Mouse (Mus musculus) hindbrain, embryonic 14.5 days (tissue): ENCODE data around the gene Cdc42. TPM values are rescaled to one million over a fixed set of nuclear protein-coding genes. Genes with fewer than 3 reads are reported as not detected.

Experiments
- ATAC-seq: fragments of 200-750 bp; cut with Nextera tagmentation; 2 replicates; pipeline ENCODE4 v1.8.0; 2017; ENCODE audit warnings: moderate number of reproducible peaks, mild to moderate bottlenecking, moderate TSS enrichment, moderate library complexity; ENCODE audit not compliant: low FRiP score
- DNase-seq: peaks from one replicate; pipeline ENCODE4 v3.0.0-alpha.2; 2015; ENCODE audit warnings: low spot score
- H3K27ac ChIP-seq: fragments of 300-500 bp; sonication (generic); 2 replicates; pipeline ENCODE4 v1.5.1; 2014; ENCODE audit warnings: mild to moderate bottlenecking, moderate library complexity
- H3K27me3 ChIP-seq: fragments of 300-500 bp; sonication (generic); 2 replicates; pipeline ENCODE4 v1.6.1; 2014; ENCODE audit warnings: mild to moderate bottlenecking, low read length, mixed read lengths; ENCODE audit not compliant: control insufficient read depth, insufficient read depth
- H3K36me3 ChIP-seq: fragments of 300-500 bp; sonication (generic); replicated peaks from 2 replicates; pipeline ENCODE4 v1.6.1; 2014; ENCODE audit not compliant: control insufficient read depth, insufficient read depth
- H3K4me1 ChIP-seq: fragments of 300-500 bp; sonication (generic); replicated peaks from 2 replicates; pipeline ENCODE4 v1.6.1; 2014; ENCODE audit warnings: antibody characterized with exemption, low read length, mixed read lengths; ENCODE audit not compliant: control insufficient read depth, insufficient read depth
- H3K4me2 ChIP-seq: fragments of 300-500 bp; sonication (generic); replicated peaks from 2 replicates; pipeline ENCODE4 v1.6.1; 2014; ENCODE audit warnings: mild to moderate bottlenecking, moderate library complexity
- H3K4me3 ChIP-seq: fragments of 300-500 bp; sonication (generic); replicated peaks from 2 replicates; pipeline ENCODE4 v1.5.1; 2014; ENCODE audit warnings: mild to moderate bottlenecking, low read length
- H3K9ac ChIP-seq: fragments of 300-500 bp; sonication (generic); 2 replicates; pipeline ENCODE4 v1.6.1; 2014
- H3K9me3 ChIP-seq: fragments of 300-500 bp; sonication (generic); 2 replicates; pipeline ENCODE4 v1.6.1; 2016; ENCODE audit warnings: low read length; ENCODE audit not compliant: control insufficient read depth
- WGBS: fragments of 180-500 bp; shearing (Covaris S2); extraction: QIAGEN DNeasy Blood & Tissue Kit; methylation state at CpG from one replicate; pipeline ENCODE4 v1.1.7; 2014; 5-methylcytosine and 5-hydroxymethylcytosine counted together
- polyA plus RNA-seq: library from polyadenylated mRNA; unstranded; fragments of >200 nt; fragmentation: Nextera tagmentation; extraction: Ambion mirVana; gene quantifications from 2 replicates; pipeline ENCODE4 v1.2.1, GENCODE M21; 2014

The Cdc42 gene
- polyA plus RNA-seq, 1 experiment from 2014 or later, result 1,007 TPM

DNA sequence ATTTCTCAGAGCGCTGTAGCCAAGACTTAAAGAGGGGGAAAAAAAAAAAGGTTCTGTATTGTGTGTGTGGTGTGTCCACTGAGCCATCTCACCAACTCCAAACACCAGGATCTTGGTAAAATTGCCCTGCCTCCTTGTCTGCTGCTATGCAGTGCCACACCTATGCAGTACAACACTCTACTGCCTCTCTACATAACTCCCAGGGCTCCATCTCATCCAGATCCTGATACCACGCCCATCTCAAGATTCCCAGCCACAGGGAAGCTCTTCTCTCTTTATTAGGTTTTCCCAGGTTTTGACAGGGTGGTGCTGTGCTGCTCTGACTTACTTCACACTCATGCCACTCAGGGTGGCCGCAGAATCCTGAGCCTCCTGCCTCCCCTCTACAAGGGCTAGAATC lies 3.5 kb upstream of the Cdc42 start:
- DNase-seq (no peak), ATAC-seq (no peak)
- Histone ChIP-seq H3K27ac (no peak overlapping the region), H3K27me3 (no peaks in the 10 kb centered on the region), H3K36me3 (no peaks in the 10 kb centered on the region), H3K9me3 (no peaks in the 10 kb centered on the region), H3K4me2 (no peak overlapping the region), H3K4me3 (no peak overlapping the region), H3K4me1 (peaks cover 5% of the 10 kb centered on the region), H3K9ac (no peak overlapping the region)
- 74% methylated on average over 3 of the region's 3 CpGs for WGBS

DNA sequence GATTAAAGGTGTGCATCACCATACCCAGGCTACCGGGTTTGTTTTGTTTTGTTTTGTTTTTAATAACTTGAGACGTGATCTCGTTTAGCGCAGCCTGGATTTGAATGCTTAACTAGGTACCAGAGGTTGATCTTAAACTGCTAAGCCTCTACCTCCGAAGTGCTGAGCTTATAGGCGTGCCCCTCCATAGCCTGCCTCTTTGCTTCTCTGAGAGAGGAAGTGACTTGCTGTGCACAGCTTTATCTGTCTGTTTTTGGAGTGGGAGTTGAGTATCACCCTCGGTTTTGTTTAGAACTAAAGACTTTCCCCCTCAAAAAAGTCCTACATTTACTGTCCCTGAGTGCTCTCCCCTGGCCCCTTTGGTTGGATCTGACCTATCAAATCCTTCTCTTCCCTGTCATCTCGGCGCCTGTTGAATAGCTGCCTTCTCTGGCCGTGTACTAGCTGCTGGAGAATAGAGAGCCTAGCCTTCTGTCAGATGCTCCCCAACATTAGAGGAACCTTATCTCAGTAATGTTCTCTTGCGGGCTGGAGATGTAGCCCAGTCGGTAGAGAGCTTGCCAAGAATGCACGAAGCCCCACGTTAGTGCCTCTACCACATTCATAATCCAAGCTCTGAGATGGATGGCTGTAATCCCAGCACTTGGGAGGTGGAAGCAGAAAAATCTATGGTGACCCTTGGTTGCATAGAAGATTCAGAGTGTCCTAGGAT lies 927 bp upstream of the Cdc42 start:
- Histone ChIP-seq H3K27ac (no peak overlapping the region), H3K36me3 (no peaks in the 10 kb centered on the region), H3K4me2 (peak overlapping the region; percentile 40), H3K9ac (no peak overlapping the region), H3K9me3 (no peaks in the 10 kb centered on the region), H3K4me3 (0 out of 2 replicates have a peak overlapping the region, but pooled peaks have one; percentile 100), H3K27me3 (no peaks in the 10 kb centered on the region), H3K4me1 (peaks cover 30% of the 10 kb centered on the region)
- no peak for ATAC-seq
- 64% methylated on average over 14 of the region's 14 CpGs for WGBS
- DNase-seq, result no peak

DNA sequence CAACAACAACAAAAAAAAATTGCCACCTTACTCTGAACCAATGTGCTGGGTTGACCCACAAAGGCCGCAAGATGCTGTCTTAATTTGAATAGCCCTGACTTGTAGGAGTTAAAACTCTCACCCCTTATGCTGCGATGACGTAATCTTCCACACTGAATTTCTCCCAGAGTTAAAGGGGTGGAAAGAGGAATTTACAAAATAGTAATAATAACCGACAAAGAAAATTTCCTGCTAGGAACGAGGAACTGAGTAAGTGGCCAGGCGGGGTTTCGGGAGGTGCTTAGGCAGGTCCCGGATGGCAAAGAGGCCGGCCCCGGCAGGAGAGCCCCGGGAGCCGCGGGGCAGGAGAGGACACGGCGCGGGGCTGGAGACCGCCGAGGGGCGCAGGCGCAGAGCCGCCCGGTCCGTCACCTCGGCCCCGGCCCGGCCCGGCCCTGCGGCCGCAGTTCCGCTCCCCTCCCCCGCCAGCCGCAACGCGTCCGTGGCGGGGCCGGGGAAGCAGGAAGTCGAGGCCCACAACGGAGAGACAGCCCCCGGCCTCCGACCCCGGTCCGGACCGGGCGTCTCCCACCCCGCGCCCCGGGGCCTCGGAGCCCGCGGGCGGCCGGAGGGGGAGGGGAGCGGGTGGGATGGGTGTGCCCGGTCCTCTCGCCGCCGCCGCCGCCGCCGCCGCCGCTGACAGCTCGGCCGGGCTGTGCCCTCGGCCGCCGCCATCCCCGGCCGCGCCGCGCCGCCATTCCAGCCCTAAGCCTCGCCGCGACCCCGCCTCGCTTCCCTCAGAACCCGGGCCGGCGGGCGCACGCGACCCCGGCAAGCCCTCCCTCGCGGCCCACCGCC lies 628 bp downstream of the Cdc42 start:
- Histone ChIP-seq H3K4me3 (peak overlapping the region; percentile 100), H3K4me1 (peaks cover 42% of the 10 kb centered on the region), H3K36me3 (no peaks in the 10 kb centered on the region), H3K27ac (peak overlapping the region; percentile 98), H3K27me3 (no peaks in the 10 kb centered on the region), H3K9ac (peak overlapping the region; percentile 100), H3K9me3 (no peaks in the 10 kb centered on the region), H3K4me2 (peak overlapping the region; percentile 90)
- under 1% methylated on average over 48 of the region's 90 CpGs for WGBS
- ATAC-seq (peak; percentile 54), DNase-seq (peak; percentile 51)

DNA sequence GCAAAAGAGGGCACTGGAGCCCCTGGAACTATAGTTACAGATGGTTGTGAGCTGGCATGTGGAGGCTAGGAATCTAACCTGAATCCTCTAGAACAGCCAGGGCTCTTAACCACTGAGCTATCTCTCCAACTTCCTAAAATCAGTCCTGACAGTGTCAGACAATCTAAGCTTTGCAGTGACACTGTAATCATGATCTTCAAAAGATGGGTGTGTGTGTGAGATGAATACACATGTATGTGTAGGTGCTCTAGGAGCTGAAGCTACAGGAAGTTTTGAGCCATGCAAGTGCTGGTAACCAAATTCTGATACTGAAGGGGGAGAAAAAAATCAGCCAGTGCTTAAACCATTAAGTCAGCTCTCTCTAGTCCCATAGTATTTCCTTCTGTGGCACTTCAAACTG lies 6.9 kb downstream of the Cdc42 start:
- Histone ChIP-seq H3K9me3 (no peaks in the 10 kb centered on the region), H3K4me1 (peaks cover 39% of the 10 kb centered on the region), H3K9ac (no peak overlapping the region), H3K4me2 (no peak overlapping the region), H3K4me3 (no peak overlapping the region), H3K27me3 (no peaks in the 10 kb centered on the region), H3K27ac (no peak overlapping the region), H3K36me3 (peaks cover 3% of the 10 kb centered on the region; the same call in 1 of the 2 replicates)
- no peak for ATAC-seq
- no peak for DNase-seq

DNA sequence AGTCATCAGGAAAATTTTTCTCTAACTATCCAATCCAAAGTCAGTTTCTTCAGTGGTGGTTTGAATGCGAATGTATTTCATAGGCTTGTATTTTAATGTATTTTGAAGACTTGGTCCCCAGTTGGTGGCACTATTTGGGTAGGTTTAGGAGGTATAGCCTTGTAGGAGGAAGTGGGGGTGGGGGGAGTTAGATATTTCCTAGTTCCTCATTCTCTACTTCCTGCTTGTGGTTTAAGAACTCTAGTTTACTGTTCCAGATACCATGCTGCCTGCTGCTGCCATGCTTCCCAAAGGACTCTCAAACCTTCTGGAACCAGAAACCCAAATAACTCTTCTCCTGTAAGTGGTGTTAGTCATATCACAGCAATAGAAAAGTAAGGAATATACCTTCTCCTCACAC lies 11.7 kb downstream of the Cdc42 start:
- WGBS, result 93% methylated on average over 1 of the region's 1 CpGs
- Histone ChIP-seq H3K9ac (no peak overlapping the region), H3K4me2 (no peak overlapping the region)

DNA sequence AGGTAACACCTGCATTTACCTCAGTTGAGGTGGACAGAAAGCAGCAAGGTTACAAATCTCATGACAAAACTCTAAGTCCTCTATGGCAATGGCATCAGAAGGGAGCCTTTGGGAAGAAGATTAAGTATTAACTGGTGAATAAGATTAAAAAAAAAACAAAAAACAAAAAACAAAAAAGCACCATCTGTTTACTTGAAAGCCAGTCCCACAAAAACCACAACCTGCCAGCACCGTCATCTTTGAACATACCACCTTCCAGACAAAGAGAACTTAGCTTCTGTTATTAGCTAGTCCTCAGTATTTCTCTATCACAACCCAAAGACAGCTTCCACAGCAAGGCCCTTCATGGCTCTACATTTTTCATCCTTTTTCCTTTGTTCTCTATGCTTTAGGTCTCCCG lies 12.4 kb downstream of the Cdc42 start:
- Histone ChIP-seq H3K4me1 (no peaks in the 10 kb centered on the region), H3K9me3 (no peaks in the 10 kb centered on the region), H3K27me3 (no peaks in the 10 kb centered on the region), H3K9ac (no peak overlapping the region), H3K27ac (no peak overlapping the region), H3K4me3 (no peak overlapping the region), H3K36me3 (peaks cover 3% of the 10 kb centered on the region; the same call in 1 of the 2 replicates), H3K4me2 (no peak overlapping the region)
- ATAC-seq, result no peak
- no peak for DNase-seq
- 92% methylated on average over 2 of the region's 2 CpGs for whole genome bisulfite sequencing

More for the DNA sequence above, 11.7 kb downstream of the Cdc42 start:
- Histone ChIP-seq H3K4me3 (no peak overlapping the region), H3K9me3 (no peaks in the 10 kb centered on the region), H3K27me3 (no peaks in the 10 kb centered on the region), H3K4me1 (no peaks in the 10 kb centered on the region), H3K36me3 (peaks cover 3% of the 10 kb centered on the region; the same call in 1 of the 2 replicates), H3K27ac (no peak overlapping the region)
- ATAC-seq, result no peak
- no peak for DNase-seq

DNA sequence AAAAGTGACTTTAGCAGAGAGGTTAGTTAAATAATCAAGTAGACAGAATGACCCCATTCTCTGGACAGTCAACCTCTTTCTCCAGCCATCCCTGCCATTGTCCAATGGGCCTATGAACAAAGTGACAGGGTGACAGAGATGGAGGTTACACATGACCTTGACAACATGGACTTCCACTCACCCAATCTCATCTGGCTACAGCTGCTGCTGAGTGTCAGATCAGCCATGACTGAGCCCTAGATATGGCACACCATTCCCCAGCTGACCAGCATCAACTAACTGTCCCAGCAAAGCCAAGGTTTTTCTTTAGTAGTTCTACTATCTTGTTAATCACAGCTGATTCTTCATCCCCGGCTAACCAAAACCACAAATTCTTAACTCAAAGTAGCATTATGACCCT lies 14.7 kb downstream of the Cdc42 start:
- 96% methylated on average over 1 of the region's 1 CpGs for WGBS
- no peak overlapping the region for H3K4me3 ChIP-seq
- no peak overlapping the region for H3K9ac ChIP-seq
- DNase-seq (no peak), ATAC-seq (no peak)
- H3K27me3 ChIP-seq, result no peaks in the 10 kb centered on the region
- H3K27ac ChIP-seq, result no peak overlapping the region
- H3K36me3 ChIP-seq, result peaks cover 3% of the 10 kb centered on the region; the same call in 1 of the 2 replicates
- no peak overlapping the region for H3K4me2 ChIP-seq
- H3K4me1 ChIP-seq, result no peaks in the 10 kb centered on the region; the same call in 1 of the 2 replicates
- no peaks in the 10 kb centered on the region for H3K9me3 ChIP-seq

DNA sequence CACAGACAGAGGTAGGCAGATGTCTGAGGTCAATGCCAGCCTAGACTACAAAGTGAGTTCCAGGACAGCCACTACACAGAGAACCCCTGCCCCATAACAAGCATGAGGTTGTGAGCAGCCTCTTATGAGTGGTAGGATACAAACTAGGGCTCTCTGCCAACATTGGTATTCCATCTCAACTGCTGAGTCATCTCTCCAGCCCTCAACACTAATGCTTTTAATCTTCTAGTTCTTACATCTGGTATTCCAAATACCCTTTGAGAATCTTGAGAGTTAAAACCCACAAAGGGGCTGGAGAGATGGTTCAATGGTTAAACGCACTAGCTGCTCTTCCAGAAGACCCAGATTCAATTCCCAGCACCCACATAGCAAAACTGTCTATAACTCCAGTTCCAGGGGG lies 18.1 kb downstream of the Cdc42 start:
- no peak for DNase-seq

DNA sequence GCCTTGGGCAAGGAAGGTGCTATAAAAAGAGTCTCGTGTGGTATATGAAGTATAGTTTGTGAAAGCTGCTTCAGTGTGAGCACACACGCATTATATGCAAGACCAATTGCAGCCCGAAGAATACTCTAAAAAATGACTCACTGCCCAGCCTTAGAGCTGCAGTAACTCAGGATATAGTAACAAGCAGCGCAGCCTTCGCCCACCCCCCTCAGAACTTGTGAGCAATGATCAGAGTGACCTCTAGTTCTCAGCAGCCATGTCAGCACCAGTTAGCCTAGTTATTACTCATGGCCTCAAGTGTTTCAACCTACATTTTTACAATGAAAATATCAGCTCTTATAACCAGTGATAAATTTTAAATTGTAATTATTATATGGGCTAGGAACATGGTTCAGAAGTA lies 21.1 kb downstream of the Cdc42 start:
- H3K4me3 ChIP-seq, result no peak overlapping the region
- H3K27ac ChIP-seq, result no peak overlapping the region
- H3K4me1 ChIP-seq, result peaks cover 5% of the 10 kb centered on the region; the same call in 1 of the 2 replicates
- H3K27me3 ChIP-seq, result no peaks in the 10 kb centered on the region
- ATAC-seq (no peak), DNase-seq (no peak)
- H3K36me3 ChIP-seq, result peaks cover 39% of the 10 kb centered on the region
- WGBS, result 90% methylated on average over 5 of the region's 5 CpGs
- H3K9me3 ChIP-seq, result no peaks in the 10 kb centered on the region
- no peak overlapping the region for H3K4me2 ChIP-seq
- no peak overlapping the region for H3K9ac ChIP-seq

More for the DNA sequence above, 18.1 kb downstream of the Cdc42 start:
- Histone ChIP-seq H3K27ac (no peak overlapping the region), H3K9ac (no peak overlapping the region), H3K4me2 (no peak overlapping the region), H3K9me3 (no peaks in the 10 kb centered on the region), H3K36me3 (peaks cover 11% of the 10 kb centered on the region), H3K4me3 (no peak overlapping the region), H3K4me1 (peaks cover 5% of the 10 kb centered on the region; the same call in 1 of the 2 replicates), H3K27me3 (no peaks in the 10 kb centered on the region)
- no peak for ATAC-seq
- WGBS, result 80% methylated on average over 1 of the region's 1 CpGs
